Mouse (Mus musculus) urinary bladder, postnatal 10 days (tissue): Measurements from ENCODE around the gene Gm20388.
"Not testable (repeated sequence)": the region's sequence is repeated elsewhere in the genome, so short reads cannot be mapped to it uniquely, and the experiment has no call there.

ENCODE experiments used
- DNase-seq: peaks from one replicate; pipeline ENCODE4 v3.0.0; 2022; ENCODE audit warnings: low spot score

Gm20388 gene

DNA sequence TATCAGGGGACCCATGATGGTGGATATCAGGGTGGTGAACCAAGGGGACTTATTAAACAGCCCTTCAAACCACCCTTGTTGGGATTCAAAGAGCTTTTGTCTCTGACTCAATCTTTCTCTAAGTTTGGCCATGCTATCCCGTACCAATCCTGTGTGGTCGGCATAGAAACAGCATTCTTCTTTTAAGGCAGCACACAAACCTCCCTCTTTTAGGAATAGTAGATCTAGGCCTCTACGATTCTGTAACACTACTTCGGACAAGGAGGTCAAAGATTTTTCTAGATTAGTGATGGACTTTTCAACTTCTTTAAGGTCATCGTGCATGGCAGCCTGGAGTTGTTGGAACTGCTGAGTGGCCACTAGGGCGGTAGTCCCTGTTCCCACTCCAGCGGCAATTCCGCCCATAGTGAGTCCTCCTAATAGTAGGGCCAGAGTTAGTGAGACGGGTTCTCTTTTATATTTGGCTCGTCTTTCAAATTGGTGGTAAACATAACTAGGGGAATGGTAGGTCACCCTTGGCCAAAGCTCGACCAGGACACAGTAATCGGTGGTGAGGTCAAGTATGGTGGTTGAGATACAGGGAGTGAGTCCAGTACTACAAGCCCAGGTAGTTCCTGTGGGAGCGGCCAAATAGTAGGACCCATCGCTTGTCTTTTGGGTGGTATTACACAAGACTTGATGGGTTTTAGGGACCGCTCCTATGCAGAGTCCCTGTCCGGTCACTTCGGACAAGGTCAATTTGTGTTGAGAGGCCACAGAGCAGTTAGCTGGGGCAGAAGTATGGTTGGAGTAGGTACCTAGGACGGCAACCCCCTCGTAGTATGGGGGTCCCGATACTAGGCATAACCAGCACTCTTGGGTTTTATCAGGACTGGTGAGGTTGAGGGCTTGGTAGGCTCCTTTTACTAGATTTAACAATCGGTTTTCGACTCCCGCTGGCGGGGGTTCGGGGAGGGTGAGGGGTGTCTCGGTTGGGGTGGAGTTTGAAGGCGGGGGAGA lies 3516.2 kb downstream of the Gm20388 start:
- DNase-seq, result no peak

GRCm38 (mm10) chr8:123427639-123428275 lies 3517.1 kb downstream of the Gm20388 start:
- DNase-seq, result no peak

GRCm38 (mm10) chr8:123428343-123428893 lies 3517.8 kb downstream of the Gm20388 start:
- DNase-seq, result no peak

DNA sequence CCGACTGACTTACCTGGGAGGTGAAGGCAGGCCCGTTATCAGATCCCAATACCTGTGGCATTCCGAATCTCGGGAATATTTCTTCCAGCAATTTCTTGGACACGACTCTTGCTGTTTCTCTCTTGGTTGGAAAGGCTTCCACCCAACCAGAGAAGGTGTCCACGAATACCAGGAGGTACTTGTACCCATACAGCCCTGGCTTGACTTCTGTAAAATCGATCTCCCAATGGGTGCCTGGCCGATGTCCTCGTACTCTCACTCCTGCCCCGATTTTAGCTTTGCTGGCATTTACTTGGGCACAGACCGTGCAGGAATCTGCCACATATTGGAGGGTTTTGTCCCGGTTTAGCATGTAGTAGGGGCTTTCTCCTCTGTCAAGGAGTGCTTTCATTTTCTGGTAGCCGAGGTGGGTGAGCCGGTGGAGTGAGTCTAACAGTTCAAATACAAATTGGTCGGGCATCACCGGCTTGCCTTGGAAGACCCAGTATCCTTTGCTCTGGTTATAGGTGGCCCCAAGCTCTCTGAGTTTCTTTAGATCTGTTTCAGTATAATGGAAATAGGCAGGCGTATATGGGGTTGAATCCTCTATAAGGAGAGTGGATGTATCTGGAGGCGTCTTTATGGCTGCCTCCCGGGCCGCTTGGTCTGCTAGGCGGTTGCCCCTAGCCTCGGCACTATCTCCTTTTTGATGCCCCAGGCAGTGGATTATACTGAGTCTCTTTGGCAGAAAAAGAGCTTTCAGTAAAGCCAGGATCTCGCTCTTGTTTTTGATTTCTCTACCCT lies 3518.5 kb downstream of the Gm20388 start:
- DNase-seq, result no peak

- not testable (repeated sequence) for DNase-seq
Measured at GRCm38 (mm10) chr8:123429722-123430013, 3519.0 kb downstream of the Gm20388 start.

GRCm38 (mm10) chr8:123430936-123431335 lies 3520.3 kb downstream of the Gm20388 start:
- DNase-seq, result not testable (repeated sequence)

DNA sequence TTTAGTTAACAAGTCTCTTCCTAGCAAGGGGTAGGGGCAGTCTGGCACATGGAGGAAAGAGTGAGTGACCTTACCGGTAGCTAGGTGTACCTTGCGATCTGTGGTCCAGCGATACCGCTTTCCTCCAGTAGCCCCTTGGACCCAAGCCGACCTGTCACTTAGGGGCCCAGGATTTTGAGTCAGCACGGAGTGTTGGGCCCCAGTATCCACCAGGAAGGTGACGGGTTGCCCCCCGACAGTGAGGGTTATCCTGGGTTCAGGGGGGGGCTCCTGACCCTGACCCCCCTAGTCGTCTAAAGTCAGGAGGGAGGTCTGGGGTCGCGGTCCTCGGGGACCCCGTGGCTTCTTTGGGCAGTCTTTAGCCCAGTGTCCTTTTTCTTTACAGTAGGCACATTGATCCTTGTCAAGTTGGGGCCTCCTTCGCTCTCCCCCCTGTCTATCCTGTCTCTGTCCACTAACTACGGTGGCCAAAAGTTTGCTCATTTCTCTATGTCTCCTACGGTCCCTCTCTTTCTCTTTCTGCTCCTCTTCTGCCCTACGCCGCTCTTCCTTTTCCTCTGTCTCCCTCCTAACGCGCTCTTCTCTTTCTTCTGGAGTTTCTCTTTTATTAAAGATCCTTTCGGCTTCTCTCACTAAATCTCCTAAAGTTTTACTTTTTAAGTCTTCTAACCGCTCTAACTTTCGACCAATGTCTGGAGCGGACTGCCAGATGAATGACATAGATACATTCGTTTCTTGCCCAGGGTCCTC lies 3521.2 kb downstream of the Gm20388 start:
- DNase-seq, result no peak

GRCm38 (mm10) chr8:123432381-123432780 lies 3521.7 kb downstream of the Gm20388 start:
- DNase-seq, result no peak

GRCm38 (mm10) chr8:123433241-123433974 lies 3522.8 kb downstream of the Gm20388 start:
- not testable (repeated sequence) for DNase-seq

DNA sequence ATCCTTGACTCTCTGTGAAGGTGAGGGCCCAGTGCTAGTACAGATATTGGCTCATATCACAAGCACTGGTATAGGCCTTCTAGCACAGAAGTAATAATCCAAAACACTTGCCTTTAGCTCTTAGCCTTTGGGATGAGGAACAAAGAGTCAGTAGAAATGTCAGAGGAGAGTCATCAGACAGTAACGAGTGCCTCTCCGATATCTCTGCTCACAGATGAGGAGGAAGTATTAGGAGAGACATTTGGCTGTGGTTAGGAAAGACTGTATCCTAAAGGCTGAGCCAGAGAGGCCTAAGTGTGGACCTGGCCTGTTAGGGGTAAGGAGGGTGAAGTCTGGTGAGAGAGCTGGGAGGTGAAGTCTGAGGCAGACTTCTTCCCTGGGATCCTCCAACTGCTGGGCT lies 3531.1 kb downstream of the Gm20388 start:
- DNase-seq, result no peak

DNA sequence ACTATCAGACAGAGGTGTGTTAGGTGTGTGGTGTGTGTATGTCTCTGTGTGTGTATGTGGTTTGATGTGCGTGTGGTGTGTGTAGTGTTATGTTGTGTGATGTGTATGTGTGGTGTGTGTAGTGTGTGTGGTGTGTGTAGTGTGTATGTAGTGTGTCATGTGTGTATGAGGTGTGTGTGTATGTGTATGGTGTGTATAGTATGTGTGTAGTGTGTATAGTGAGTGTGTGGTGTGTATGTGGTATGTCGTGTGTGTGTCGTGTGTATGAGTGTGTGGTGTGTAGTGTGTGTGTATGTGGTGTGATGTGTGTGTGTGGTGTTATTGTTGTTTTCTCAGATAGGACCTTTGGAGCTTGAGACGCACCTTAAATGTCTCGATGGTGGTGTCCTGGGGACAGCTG lies 3531.7 kb downstream of the Gm20388 start:
- DNase-seq, result no peak

DNA sequence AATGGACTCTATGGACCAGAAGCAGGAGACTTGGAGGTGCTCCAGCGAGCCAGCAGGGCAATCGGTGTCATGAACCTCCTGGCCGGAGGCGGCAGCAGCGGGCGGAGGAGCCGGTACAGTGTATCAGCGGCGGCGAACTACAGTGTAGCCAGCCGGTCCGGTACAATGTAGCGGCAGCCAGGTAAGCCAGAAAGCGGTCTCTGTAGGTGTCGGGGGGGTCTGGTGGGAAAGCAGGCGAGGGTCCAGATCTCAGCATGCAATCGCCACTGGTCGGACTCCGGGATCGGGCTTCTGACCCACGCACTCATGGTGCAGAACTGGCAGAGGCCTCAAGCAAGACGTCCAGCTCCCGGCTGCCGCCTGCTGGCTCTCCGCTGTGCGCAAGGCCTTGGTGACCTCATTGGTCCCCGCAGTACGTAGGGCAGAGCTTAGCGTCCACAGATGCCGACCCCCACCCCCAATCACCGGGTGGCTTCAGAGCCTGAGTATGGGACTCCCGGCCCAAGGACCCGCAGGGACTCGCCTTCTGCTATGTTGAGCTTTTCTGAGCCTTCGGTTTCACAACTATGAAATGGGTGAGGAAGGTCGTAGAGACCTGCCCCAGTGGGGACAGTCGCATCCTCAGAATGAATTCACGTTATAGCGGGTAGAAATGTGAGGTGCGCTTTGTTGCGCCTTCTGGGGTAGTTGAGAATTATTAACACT lies 3532.4 kb downstream of the Gm20388 start:
- peak; percentile 57 for DNase-seq

- DNase-seq, result no peak
Measured at GRCm38 (mm10) chr8:123443576-123443921, 3532.9 kb downstream of the Gm20388 start.

DNA sequence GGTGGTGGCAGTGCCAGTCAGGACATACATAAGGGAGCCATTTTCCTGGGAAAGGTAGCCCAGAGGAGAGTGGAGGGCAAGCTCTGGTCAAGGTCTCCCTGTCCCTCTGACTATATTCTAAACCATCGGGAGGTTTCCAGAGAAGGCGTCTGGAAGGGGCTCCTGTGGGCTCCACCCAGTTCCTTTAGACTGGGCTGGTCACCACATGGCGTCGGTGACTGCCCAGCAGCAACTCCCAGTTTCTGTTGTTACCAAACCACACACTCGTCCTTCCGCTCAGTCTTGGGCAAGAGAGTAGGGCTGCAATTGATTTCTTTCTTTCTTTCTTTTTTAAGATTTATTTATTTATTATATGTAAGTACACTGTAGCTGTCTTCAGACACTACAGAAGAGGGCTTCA lies 3533.5 kb downstream of the Gm20388 start:
- DNase-seq, result no peak

DNA sequence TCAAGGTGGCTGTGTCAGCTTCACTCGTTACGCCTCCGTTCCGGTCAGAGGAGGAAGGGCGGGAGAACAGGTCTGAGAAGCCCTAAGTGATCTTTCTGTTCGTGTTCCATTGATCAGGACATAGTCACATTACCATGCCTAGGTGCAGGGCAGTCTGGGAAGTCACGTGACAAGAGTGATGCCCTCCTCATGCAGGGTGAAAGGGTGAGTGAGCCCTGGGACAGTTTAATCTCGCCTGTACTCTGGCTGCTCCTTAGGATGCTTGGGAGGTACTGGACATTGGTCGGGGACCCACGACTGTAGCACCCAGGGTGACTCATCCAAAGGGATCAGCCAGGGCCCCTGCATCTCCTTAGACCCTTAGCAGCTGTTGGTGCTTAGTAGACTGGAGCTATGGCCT lies 3535.3 kb downstream of the Gm20388 start:
- DNase-seq, result no peak

- no peak for DNase-seq
Measured at GRCm38 (mm10) chr8:123446799-123447198, 3536.2 kb downstream of the Gm20388 start.

DNA sequence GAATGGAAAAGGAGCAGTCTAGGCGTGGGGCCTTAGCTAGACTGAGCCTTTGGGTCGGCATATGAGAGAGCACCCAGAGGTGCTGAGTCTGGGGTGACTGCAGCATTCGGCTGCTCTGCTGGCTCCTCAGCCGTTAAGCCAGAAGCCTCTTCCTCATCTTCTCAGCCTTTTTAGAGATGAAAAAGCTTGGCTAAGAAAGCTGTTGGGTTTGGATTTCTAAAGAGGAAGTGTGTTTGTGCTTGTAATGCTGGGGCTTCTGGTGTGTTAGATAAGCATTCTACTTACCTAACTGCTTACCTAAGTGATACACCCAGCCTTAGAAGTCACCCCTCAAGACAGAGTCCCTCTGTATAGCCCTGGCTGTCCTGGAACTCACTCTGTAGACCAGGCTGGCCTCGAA lies 3540.1 kb downstream of the Gm20388 start:
- DNase-seq, result no peak

DNA sequence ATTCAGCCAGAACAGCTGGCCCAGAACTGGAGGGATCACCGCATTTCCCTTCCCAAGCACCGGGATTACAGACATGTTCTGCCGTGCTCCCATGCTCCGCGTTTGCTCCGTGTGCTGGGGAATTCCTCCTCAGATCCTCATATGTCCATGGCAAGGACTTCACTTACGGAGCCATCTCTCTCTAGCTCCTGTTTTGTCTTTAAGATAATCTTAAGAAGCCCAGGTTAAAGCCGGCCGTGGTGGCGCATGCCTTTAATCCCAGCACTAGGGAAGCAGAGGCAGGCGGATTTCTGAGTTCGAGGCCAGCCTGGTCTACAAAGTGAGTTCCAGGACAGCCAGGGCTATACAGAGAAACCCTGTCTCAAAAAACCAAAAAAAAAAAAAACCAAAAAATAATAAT lies 3541.1 kb downstream of the Gm20388 start:
- not testable (repeated sequence) for DNase-seq

DNA sequence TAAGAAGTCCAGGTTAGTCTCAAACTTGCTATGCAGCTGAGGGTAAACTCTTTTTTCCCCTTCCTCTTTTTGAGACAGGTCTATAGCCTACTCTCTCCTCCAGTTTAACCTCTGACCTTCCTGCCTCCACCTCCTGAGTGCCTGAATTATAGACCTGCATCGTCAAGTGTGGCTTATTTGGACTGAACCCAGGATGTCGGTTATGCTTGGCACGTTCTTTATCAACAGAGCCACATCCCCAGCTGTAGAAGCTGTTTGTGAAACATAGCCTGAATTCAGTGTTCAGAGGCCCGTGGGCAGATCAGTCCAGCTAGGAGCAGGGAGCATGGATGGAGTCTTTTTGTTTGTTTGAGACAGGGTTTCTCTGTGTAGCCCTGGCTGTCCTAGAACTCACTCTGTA lies 3541.5 kb downstream of the Gm20388 start:
- no peak for DNase-seq

GRCm38 (mm10) chr8:123453291-123453690 lies 3542.7 kb downstream of the Gm20388 start:
- DNase-seq, result no peak
